Mouse (Mus musculus) thymus, adult 2 months (tissue): ENCODE measurements around the gene Smad3.

Source experiments
- CTCF ChIP-seq: fragments of 200-500 bp; IDR thresholded peaks from 2 replicates; pipeline ENCODE4 v1.5.1; 2012; ENCODE audit warnings: mild to moderate bottlenecking, control low read depth, low read length, moderate library complexity, borderline replicate concordance; ENCODE audit not compliant: control insufficient read depth, poor library complexity, insufficient read depth; ENCODE audit errors: extremely low read depth
- POLR2A ChIP-seq: fragments of 200-500 bp; IDR thresholded peaks from 2 replicates; pipeline ENCODE4 v1.6.1; 2012; ENCODE audit warnings: mild to moderate bottlenecking, low read length, control low read depth, moderate library complexity; ENCODE audit not compliant: control insufficient read depth, poor library complexity, insufficient read depth; ENCODE audit errors: extremely low read depth

- no peak for TF ChIP-seq POLR2A
- TF ChIP-seq CTCF = no peak
These were observed 17.2 kb upstream of the Smad3 start for GRCm38 (mm10) chr9:63774854-63775483.
